Mouse (Mus musculus) kidney, postnatal 0 days (tissue): ENCODE measurements around the gene Jun. TPM values are rescaled to one million over a fixed set of nuclear protein-coding genes. Genes with fewer than 3 reads are reported as not detected.

Experiments
- ATAC-seq: fragments of 200-750 bp; cut with Nextera tagmentation; replicated peaks from 2 replicates; pipeline ENCODE4 v1.8.0; 2017; ENCODE audit warnings: low read depth, moderate number of reproducible peaks, moderate TSS enrichment, moderate library complexity; ENCODE audit not compliant: low FRiP score
- DNase-seq: peaks from one replicate; pipeline ENCODE4 v3.0.0-alpha.2; 2016; ENCODE audit warnings: low spot score
- H3K27ac ChIP-seq: fragments of 300-500 bp; sonication (generic); 2 replicates; pipeline ENCODE4 v1.5.1; 2014; ENCODE audit warnings: mild to moderate bottlenecking
- H3K27me3 ChIP-seq: fragments of 300-500 bp; sonication (generic); 2 replicates; pipeline ENCODE4 v1.6.1; 2014; ENCODE audit warnings: low read length, mixed read lengths; ENCODE audit not compliant: insufficient read depth
- H3K36me3 ChIP-seq: fragments of 300-500 bp; sonication (generic); 2 replicates; pipeline ENCODE4 v1.6.1; 2014; ENCODE audit warnings: low read length, mixed read lengths; ENCODE audit not compliant: insufficient read depth
- H3K4me1 ChIP-seq: fragments of 300-500 bp; sonication (generic); replicated peaks from 2 replicates; pipeline ENCODE4 v1.6.1; 2014; ENCODE audit warnings: antibody characterized with exemption, low read length, mixed read lengths; ENCODE audit not compliant: insufficient read depth
- H3K4me2 ChIP-seq: fragments of 300-500 bp; sonication (generic); 2 replicates; pipeline ENCODE4 v1.6.1; 2014; ENCODE audit warnings: mild to moderate bottlenecking, low read length, moderate library complexity, mixed read lengths
- H3K4me3 ChIP-seq: fragments of 300-500 bp; sonication (generic); replicated peaks from 2 replicates; pipeline ENCODE4 v1.5.1; 2014; ENCODE audit warnings: low read depth, low read length
- H3K9ac ChIP-seq: fragments of 300-500 bp; sonication (generic); 2 replicates; pipeline ENCODE4 v1.6.1; 2014; ENCODE audit warnings: low read depth, low read length
- H3K9me3 ChIP-seq: fragments of 300-500 bp; sonication (generic); replicated peaks from 2 replicates; pipeline ENCODE4 v1.6.1; 2016; ENCODE audit warnings: low read length, inconsistent platforms, mixed read lengths
- CTCF ChIP-seq: IDR thresholded peaks from 2 replicates; pipeline ENCODE4 v1.5.1; 2016; ENCODE audit warnings: antibody characterized with exemption, low read depth, mild to moderate bottlenecking, moderate library complexity
- WGBS: fragments of 180-500 bp; shearing (Covaris S2); extraction: QIAGEN DNeasy Blood & Tissue Kit; methylation state at CpG from one replicate; pipeline ENCODE4 v1.1.7; 2014; 5-methylcytosine and 5-hydroxymethylcytosine counted together
- polyA plus RNA-seq: library from polyadenylated mRNA; unstranded; fragments of >200 nt; fragmentation: Nextera tagmentation; extraction: Ambion mirVana; gene quantifications from 2 replicates; pipeline ENCODE4 v1.2.1, GENCODE M21; 2015

The Jun gene
- polyA plus RNA-seq, 1 experiment from 2014 or later, result 55.1 TPM

- H3K4me1 ChIP-seq, result no peaks in the 10 kb centered on the region
- H3K4me2 ChIP-seq, result no peak overlapping the region
- 0 out of 2 replicates have a peak, but pooled peaks have one; percentile 43 for ATAC-seq
- no peaks in the 10 kb centered on the region for H3K9me3 ChIP-seq
- TF ChIP-seq CTCF, result no peak
- no peaks in the 10 kb centered on the region for H3K27me3 ChIP-seq
- no peaks in the 10 kb centered on the region for H3K36me3 ChIP-seq
- WGBS, result 77% methylated on average over 8 of the region's 8 CpGs
- no peak overlapping the region for H3K9ac ChIP-seq
- H3K4me3 ChIP-seq, result no peak overlapping the region
- no peak overlapping the region for H3K27ac ChIP-seq
- DNase-seq, result no peak
Measured at GRCm38 (mm10) chr4:95068045-95068948, 16.3 kb upstream of the Jun start.

- no peak for TF ChIP-seq CTCF
- H3K9ac ChIP-seq, result no peak overlapping the region
- ATAC-seq (no peak), DNase-seq (no peak)
- 82% methylated on average over 2 of the region's 2 CpGs for WGBS
- no peaks in the 10 kb centered on the region for H3K36me3 ChIP-seq
- no peaks in the 10 kb centered on the region for H3K4me1 ChIP-seq
- H3K9me3 ChIP-seq, result no peaks in the 10 kb centered on the region
- no peak overlapping the region for H3K4me2 ChIP-seq
- H3K27me3 ChIP-seq, result no peaks in the 10 kb centered on the region
- H3K27ac ChIP-seq, result no peak overlapping the region
- H3K4me3 ChIP-seq, result no peak overlapping the region
Measured at GRCm38 (mm10) chr4:95063609-95064210, 11.7 kb upstream of the Jun start.

- Histone ChIP-seq H3K4me1 (no peaks in the 10 kb centered on the region), H3K36me3 (no peaks in the 10 kb centered on the region), H3K4me2 (no peak overlapping the region), H3K27ac (no peak overlapping the region), H3K9me3 (no peaks in the 10 kb centered on the region), H3K4me3 (no peak overlapping the region), H3K9ac (no peak overlapping the region), H3K27me3 (no peaks in the 10 kb centered on the region)
- 51% methylated on average over 9 of the region's 9 CpGs for WGBS
- no peak for TF ChIP-seq CTCF
- ATAC-seq, result peak; percentile 90
- DNase-seq, result peak; percentile 61
Measured at GRCm38 (mm10) chr4:95062873-95063272, 10.9 kb upstream of the Jun start.

- H3K4me1 ChIP-seq, result peaks cover 7% of the 10 kb centered on the region
- no peak for DNase-seq
- WGBS, result 70% methylated on average over 4 of the region's 4 CpGs
- no peaks in the 10 kb centered on the region for H3K27me3 ChIP-seq
- no peak overlapping the region for H3K9ac ChIP-seq
- no peak for ATAC-seq
- TF ChIP-seq CTCF, result no peak
- H3K27ac ChIP-seq, result no peak overlapping the region
- no peak overlapping the region for H3K4me3 ChIP-seq
- no peaks in the 10 kb centered on the region for H3K9me3 ChIP-seq
- no peak overlapping the region for H3K4me2 ChIP-seq
- no peaks in the 10 kb centered on the region for H3K36me3 ChIP-seq
Measured at GRCm38 (mm10) chr4:95057264-95057663, 5.2 kb upstream of the Jun start.

- Histone ChIP-seq H3K36me3 (no peaks in the 10 kb centered on the region), H3K9me3 (no peaks in the 10 kb centered on the region), H3K4me1 (peaks cover 7% of the 10 kb centered on the region), H3K9ac (no peak overlapping the region), H3K4me2 (no peak overlapping the region), H3K27me3 (no peaks in the 10 kb centered on the region), H3K27ac (no peak overlapping the region), H3K4me3 (no peak overlapping the region)
- TF ChIP-seq CTCF, result no peak
- ATAC-seq (no peak), DNase-seq (no peak)
- WGBS, result 52% methylated on average over 1 of the region's 1 CpGs
Measured at GRCm38 (mm10) chr4:95055276-95055675, 3.3 kb upstream of the Jun start.

- Histone ChIP-seq H3K4me1 (peaks cover 7% of the 10 kb centered on the region), H3K27ac (peak overlapping the region; percentile 98; the same call in 1 of the 2 replicates), H3K27me3 (no peaks in the 10 kb centered on the region), H3K9me3 (no peaks in the 10 kb centered on the region), H3K9ac (no peak overlapping the region), H3K4me2 (peak overlapping the region; percentile 91; the same call in 1 of the 2 replicates), H3K36me3 (no peaks in the 10 kb centered on the region), H3K4me3 (no peak overlapping the region)
- TF ChIP-seq CTCF, result no peak
- DNase-seq, result peak; percentile 62
- 24% methylated on average over 4 of the region's 4 CpGs for WGBS
- ATAC-seq, result no peak
Measured at GRCm38 (mm10) chr4:95054336-95054735, 2.3 kb upstream of the Jun start.
